In genomic region chr7:99917320-99917844, GRCm38 (mm10) we compare ENCODE assay signal across 8 mouse cellular contexts. TPM values are rescaled to one million over a fixed set of nuclear protein-coding genes. Genes with fewer than 3 reads are reported as not detected.
DNase-seq lines count a peak whose midpoint lies in the region; ATAC-seq and TF ChIP-seq lines count a peak whose summit lies in the region.

No protein-coding gene starts in this region.

- H3K27me3 ChIP-seq in heart, embryonic 10.5 days (ENCODE audit: insufficient read depth, poor library complexity, severe bottlenecking), result peaks cover 57% of the 10 kb centered on the region
- H3K27me3 ChIP-seq in limb, embryonic 14.5 days (ENCODE audit: control insufficient read depth, insufficient read depth, low read length), result no peaks in the 10 kb centered on the region
- no peaks in the 10 kb centered on the region; the same call in none of the 2 replicates for H3K27me3 ChIP-seq in midbrain, embryonic 16.5 days (ENCODE audit: control insufficient read depth, insufficient read depth, low read depth, low read length)

- H3K9ac ChIP-seq in limb, embryonic 14.5 days (ENCODE audit: low read depth, low read length, severe bottlenecking), result peak overlapping the region; percentile 47
- H3K9ac ChIP-seq in midbrain, embryonic 16.5 days (ENCODE audit: low read depth, low read length), result peak overlapping the region; percentile 60

- H3K4me3 ChIP-seq in heart, embryonic 10.5 days, result peak overlapping the region; percentile 60
- peak overlapping the region; percentile 33 for H3K4me3 ChIP-seq in limb, embryonic 14.5 days (replicated peaks; ENCODE audit: low read length)
- peak overlapping the region; percentile 36 for H3K4me3 ChIP-seq in midbrain, embryonic 16.5 days (ENCODE audit: low read depth, low read length)

- intact Hi-C loops in gastrocnemius, postnatal 14 days (cut with DNase I; ENCODE audit: low total_unique reads), result no loop called here

- no peak for TF ChIP-seq POLR2A in limb, embryonic 14.5 days (IDR thresholded peaks at IDR 0.05; ENCODE audit: borderline replicate concordance, extremely low read depth, insufficient read depth, insufficient read length)

- ATAC-seq in limb, embryonic 14.5 days (ENCODE audit: low FRiP score, low read depth), result peak; percentile 56; the same call in 1 of the 2 replicates
- ATAC-seq in midbrain, embryonic 16.5 days, result peak; percentile 64

- peaks cover 22% of the 10 kb centered on the region for H3K4me1 ChIP-seq in heart, embryonic 10.5 days
- H3K4me1 ChIP-seq in limb, embryonic 14.5 days (ENCODE audit: control insufficient read depth, insufficient read depth, low read length), result peaks cover 16% of the 10 kb centered on the region
- peaks cover 12% of the 10 kb centered on the region for H3K4me1 ChIP-seq in midbrain, embryonic 16.5 days (ENCODE audit: control insufficient read depth, insufficient read depth, low read length)

- H3K36me3 ChIP-seq in heart, embryonic 10.5 days, result peaks cover 7% of the 10 kb centered on the region
- H3K36me3 ChIP-seq in limb, embryonic 14.5 days (ENCODE audit: control insufficient read depth, insufficient read depth, low read length), result peaks cover 8% of the 10 kb centered on the region
- no peaks in the 10 kb centered on the region for H3K36me3 ChIP-seq in midbrain, embryonic 16.5 days (ENCODE audit: control insufficient read depth, insufficient read depth, low read length)

- H3K27ac ChIP-seq in heart, embryonic 10.5 days, result no peak overlapping the region
- no peak overlapping the region for H3K27ac ChIP-seq in limb, embryonic 14.5 days (replicated peaks; ENCODE audit: low read depth, low read length)
- H3K27ac ChIP-seq in midbrain, embryonic 16.5 days (ENCODE audit: low read length), result no peak overlapping the region

- no peaks in the 10 kb centered on the region for H3K9me3 ChIP-seq in heart, embryonic 10.5 days
- H3K9me3 ChIP-seq in limb, embryonic 14.5 days (ENCODE audit: control insufficient read depth, low read length), result no peaks in the 10 kb centered on the region
- no peaks in the 10 kb centered on the region for H3K9me3 ChIP-seq in midbrain, embryonic 16.5 days (replicated peaks; ENCODE audit: control insufficient read depth, low read length, poor library complexity, severe bottlenecking)

- peak overlapping the region; percentile 77 for H3K4me2 ChIP-seq in limb, embryonic 14.5 days (replicated peaks; ENCODE audit: low read depth, low read length, severe bottlenecking)
- H3K4me2 ChIP-seq in midbrain, embryonic 16.5 days (ENCODE audit: low read length), result peak overlapping the region; percentile 82

- DNase-seq in heart, embryonic 10.5 days (ENCODE audit: low spot score), result no peak
- DNase-seq in heart, adult 11 months, result no peak
- peak; percentile 56 to 59 for DNase-seq in cerebellum, postnatal 36 days
- peak; percentile 47 for DNase-seq in gastrocnemius, postnatal 14 days
- peak; percentile 50 for DNase-seq in kidney, adult 18-20 months
- DNase-seq in limb, embryonic 14.5 days (ENCODE audit: low spot score), result peak; percentile 8
- DNase-seq in testis, postnatal 14 days (ENCODE audit: low spot score), result peak; percentile 28

- 2% methylated on average over 36 of the region's 36 CpGs for WGBS in heart, embryonic 10.5 days
- under 1% methylated on average over 20 of the region's 36 CpGs for WGBS in limb, embryonic 14.5 days
- 1% methylated on average over 33 of the region's 36 CpGs for WGBS in midbrain, embryonic 16.5 days

RNA-seq across cellular contexts. Expression of gene Spcs2, which starts 54.1 kb away (rescaled TPM):
- 241 and 302 TPM in 2 replicates for polyA plus RNA-seq in heart, embryonic 10.5 days (2016; fragmentation: Nextera tagmentation; extraction: Ambion mirVana)
- 10 to 100 TPM; 45.4 to 58.1 TPM for total RNA-seq in gastrocnemius, postnatal 14 days (2021)
- polyA plus RNA-seq in limb, embryonic 14.5 days (2012; rRNA removed), result 95.1 and 115 TPM in 2 replicates
- 293 and 301 TPM in 2 replicates for polyA plus RNA-seq in limb, embryonic 14.5 days (2014; fragmentation: Nextera tagmentation; extraction: Ambion mirVana)
- 286 and 308 TPM in 2 replicates for polyA plus RNA-seq in midbrain, embryonic 16.5 days (2015; fragmentation: Nextera tagmentation; extraction: Ambion mirVana)

RNA-seq across cellular contexts. Expression of gene Xrra1, which starts 58.5 kb away (rescaled TPM):
- 0.24 and 0.31 TPM in 2 replicates for polyA plus RNA-seq in heart, embryonic 10.5 days (2016; fragmentation: Nextera tagmentation; extraction: Ambion mirVana)
- total RNA-seq in gastrocnemius, postnatal 14 days (2021), result 1 to 10 TPM in 1 of 2 experiments, under 1 TPM in 1; 0.47 to 1.4 TPM
- 0.20 and 0.28 TPM in 2 replicates for polyA plus RNA-seq in limb, embryonic 14.5 days (2012; rRNA removed)
- polyA plus RNA-seq in limb, embryonic 14.5 days (2014; fragmentation: Nextera tagmentation; extraction: Ambion mirVana), result 0.23 and 0.25 TPM in 2 replicates
- 1.1 and 1.3 TPM in 2 replicates for polyA plus RNA-seq in midbrain, embryonic 16.5 days (2015; fragmentation: Nextera tagmentation; extraction: Ambion mirVana)

Comparison
In these comparisons a context has a peak if more than half of its experiments do, and no peak if none do; other contexts are left out.
1. DNase-seq: peak in cerebellum, postnatal 36 days (2 of 2), gastrocnemius, postnatal 14 days (single experiment), kidney, adult 18-20 months (single experiment), limb, embryonic 14.5 days (single experiment) and testis, postnatal 14 days (single experiment); none in heart, embryonic 10.5 days (single experiment) and heart, adult 11 months (single experiment).
2. Peak in every context shown above with its lines, with median percentiles within 50 percentile points of each other: H3K4me3 ChIP-seq.